Mouse (Mus musculus) fibroblast of lung, adult 2 months (primary cell): ENCODE results near the gene Gm9125.
"Not testable (repeated sequence)": the region's sequence is repeated elsewhere in the genome, so short reads cannot be mapped to it uniquely, and the experiment has no call there.

Source experiments
- DNase-seq: peaks from one replicate; pipeline ENCODE4 v3.0.0-alpha.2; 2011; ENCODE audit warnings: low read depth

Gene Gm9125

GRCm38 (mm10) chr3:94054785-94055184 is at the start of gene Gm9125:
Gene Gm9125, minus strand, starts transcription at chr3:94054885.
- DNase-seq = not testable (repeated sequence)

- DNase-seq = not testable (repeated sequence)
Observed at GRCm38 (mm10) chr3:94072544-94072943, 17.9 kb upstream of the Gm9125 start, which contains the start of gene Gm10697. Gene Gm10697, minus strand, starts transcription at chr3:94072644.

GRCm38 (mm10) chr3:94049566-94050121 is 5.0 kb downstream of the Gm9125 start:
- DNase-seq = not testable (repeated sequence)

GRCm38 (mm10) chr3:94038241-94038640 is 16.4 kb downstream of the Gm9125 start:
- DNase-seq = not testable (repeated sequence)

GRCm38 (mm10) chr3:94034400-94034799 is 20.3 kb downstream of the Gm9125 start:
- DNase-seq = not testable (repeated sequence)
